Mouse (Mus musculus): ENCODE results near the gene St3gal6. TPM values are rescaled to one million over a fixed set of nuclear protein-coding genes. Genes with fewer than 3 reads are reported as not detected.

St3gal6 gene
- polyA plus RNA-seq (2015; fragmentation: Illumina TruSeq; extraction: RNeasy Lipid Tissue Mini Kit (QIAGEN cat#74804); ENCODE audit: insufficient read depth, low read depth, low replicate concordance): 6.1 TPM

DNA sequence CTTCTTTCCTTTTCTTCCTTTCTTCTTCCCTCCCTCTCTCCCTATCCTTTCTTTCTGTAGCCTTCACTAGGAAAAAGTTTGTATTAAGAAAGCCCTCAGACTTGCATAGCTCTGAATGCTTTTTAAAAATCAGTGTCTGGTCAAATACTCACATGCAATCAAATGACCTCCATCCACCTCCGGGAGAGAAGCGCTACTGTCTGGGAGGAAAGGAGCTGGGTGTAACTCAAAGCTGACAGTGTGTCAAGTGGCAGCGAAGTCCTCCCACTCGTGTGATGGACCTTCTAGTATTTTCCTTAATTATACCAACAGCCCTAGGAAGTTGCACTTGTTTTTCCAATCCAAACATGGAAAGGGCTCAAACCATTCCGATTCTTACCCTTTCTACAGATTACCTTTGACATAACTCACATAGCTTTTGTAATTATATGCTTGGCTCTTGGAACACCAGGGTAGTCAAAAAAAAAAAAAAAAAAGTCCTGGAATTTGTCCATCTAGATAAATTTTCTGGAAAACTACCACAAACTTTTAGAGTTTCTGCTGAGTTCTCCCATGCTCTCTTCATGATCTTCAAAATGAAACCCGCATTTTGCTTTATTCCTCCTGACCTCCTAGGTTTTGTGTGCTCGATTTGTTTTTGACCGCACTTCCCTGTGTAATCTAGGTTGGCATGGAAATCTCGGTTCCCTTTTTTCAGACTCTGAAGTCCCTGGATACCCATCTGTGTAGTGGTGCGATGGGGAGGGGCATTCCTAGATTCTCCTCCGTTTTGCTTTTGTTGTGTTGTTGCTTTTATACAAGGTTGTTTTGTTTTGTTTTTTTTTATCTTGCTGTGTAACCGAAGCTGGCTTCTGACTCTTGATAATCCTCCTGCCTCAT lies at the start of gene St3gal6:
TSS of gene St3gal6 (minus strand) at position 272 of the 879 bp plus-strand sequence.

Other genes with a start within 250 kb of the St3gal6 start
- 3.4 TPM for gene Dcbld2, start 115.8 kb downstream of the St3gal6 start, polyA plus RNA-seq (2015; fragmentation: Illumina TruSeq; extraction: RNeasy Lipid Tissue Mini Kit (QIAGEN cat#74804); ENCODE audit: insufficient read depth, low read depth, low replicate concordance)
- gene Gm813, start 92.7 kb upstream of the St3gal6 start, polyA plus RNA-seq (2015; fragmentation: Illumina TruSeq; extraction: RNeasy Lipid Tissue Mini Kit (QIAGEN cat#74804); ENCODE audit: insufficient read depth, low read depth, low replicate concordance): not detected
- gene E330017A01Rik, start 114.5 kb upstream of the St3gal6 start, polyA plus RNA-seq (2015; fragmentation: Illumina TruSeq; extraction: RNeasy Lipid Tissue Mini Kit (QIAGEN cat#74804); ENCODE audit: insufficient read depth, low read depth, low replicate concordance): not detected
- 4.4 TPM for gene Cpox, start 146.0 kb upstream of the St3gal6 start, polyA plus RNA-seq (2015; fragmentation: Illumina TruSeq; extraction: RNeasy Lipid Tissue Mini Kit (QIAGEN cat#74804); ENCODE audit: insufficient read depth, low read depth, low replicate concordance)
- not detected for gene Gpr15, start 194.8 kb upstream of the St3gal6 start, polyA plus RNA-seq (2015; fragmentation: Illumina TruSeq; extraction: RNeasy Lipid Tissue Mini Kit (QIAGEN cat#74804); ENCODE audit: insufficient read depth, low read depth, low replicate concordance)
- 11.4 TPM for gene Cldnd1, start 203.7 kb upstream of the St3gal6 start, polyA plus RNA-seq (2015; fragmentation: Illumina TruSeq; extraction: RNeasy Lipid Tissue Mini Kit (QIAGEN cat#74804); ENCODE audit: insufficient read depth, low read depth, low replicate concordance)
- gene Olfr172, start 238.9 kb upstream of the St3gal6 start, polyA plus RNA-seq (2015; fragmentation: Illumina TruSeq; extraction: RNeasy Lipid Tissue Mini Kit (QIAGEN cat#74804); ENCODE audit: insufficient read depth, low read depth, low replicate concordance): not detected

Measured in pancreas, adult 10 weeks (tissue).